Mouse (Mus musculus) kidney, postnatal 4 days (tissue): Measurements from ENCODE around the gene Spry2.

Experiments
- DNase-seq, 2 experiments: peaks; one replicate each; pipeline ENCODE4 v3.0.0; 2021; ENCODE audit warnings: mixed read lengths in 2 of 2

Spry2 gene

GRCm38 (mm10) chr14:105896791-105897568 is at the start of gene Spry2:
Gene Spry2 (minus strand): TSS chr14:105896819.
- DNase-seq = peak; percentile 92 to 96

GRCm38 (mm10) chr14:105941353-105941752 is 44.7 kb upstream of the Spry2 start:
- DNase-seq = no peak

GRCm38 (mm10) chr14:105926726-105927125 is 30.1 kb upstream of the Spry2 start:
- no peak for DNase-seq

- DNase-seq = no peak
Measured at GRCm38 (mm10) chr14:105925305-105925704, 28.7 kb upstream of the Spry2 start.

GRCm38 (mm10) chr14:105924712-105925111 is 28.1 kb upstream of the Spry2 start:
- DNase-seq = peak; percentile 64 to 73

- DNase-seq = peak; percentile 38 to 60
Measured at GRCm38 (mm10) chr14:105922874-105923273, 26.3 kb upstream of the Spry2 start.

GRCm38 (mm10) chr14:105922427-105922826 is 25.8 kb upstream of the Spry2 start:
- no peak for DNase-seq

GRCm38 (mm10) chr14:105921217-105921695 is 24.6 kb upstream of the Spry2 start:
- no peak for DNase-seq

- DNase-seq = peak; percentile 51 to 63
Measured at GRCm38 (mm10) chr14:105920395-105921216, 24.0 kb upstream of the Spry2 start.

GRCm38 (mm10) chr14:105907216-105907615 is 10.6 kb upstream of the Spry2 start:
- DNase-seq = no peak

GRCm38 (mm10) chr14:105905935-105906334 is 9.3 kb upstream of the Spry2 start:
- no peak for DNase-seq

- DNase-seq = no peak
Measured at GRCm38 (mm10) chr14:105905509-105905908, 8.9 kb upstream of the Spry2 start.

- peak; percentile 47 to 62 for DNase-seq
Measured at GRCm38 (mm10) chr14:105902807-105903206, 6.2 kb upstream of the Spry2 start.

- no peak for DNase-seq
Measured at GRCm38 (mm10) chr14:105900841-105901240, 4.2 kb upstream of the Spry2 start.

- peak; percentile 59 to 70 for DNase-seq
Measured at GRCm38 (mm10) chr14:105899116-105899515, 2.5 kb upstream of the Spry2 start.

- peak; percentile 93 to 95 for DNase-seq
Measured at GRCm38 (mm10) chr14:105898266-105899111, 1.9 kb upstream of the Spry2 start.

GRCm38 (mm10) chr14:105897569-105898101 is 1.0 kb upstream of the Spry2 start:
- DNase-seq = peak; percentile 78 to 88

- peak; percentile 63 to 75 for DNase-seq
Measured at GRCm38 (mm10) chr14:105895961-105896651, 513 bp downstream of the Spry2 start.

- peak; percentile 79 to 86 for DNase-seq
Measured at GRCm38 (mm10) chr14:105894971-105895873, 1.4 kb downstream of the Spry2 start.

GRCm38 (mm10) chr14:105893623-105893995 is 3.0 kb downstream of the Spry2 start:
- no peak for DNase-seq
